Mouse (Mus musculus): ENCODE results near the gene Kat7. TPM values are rescaled to one million over a fixed set of nuclear protein-coding genes. Genes with fewer than 3 reads are reported as not detected.

Kat7 gene
- polyA plus RNA-seq, 1 experiment from 2014 or later, result 80.2 TPM

- Histone ChIP-seq H3K9me3 (ENCODE audit: control insufficient read depth, low read length) (no peaks in the 10 kb centered on the region), H3K4me1 (replicated peaks; ENCODE audit: control insufficient read depth, insufficient read depth, low read length) (peaks cover 6% of the 10 kb centered on the region), H3K27me3 (ENCODE audit: control insufficient read depth, insufficient read depth, low read depth, low read length) (no peaks in the 10 kb centered on the region), H3K36me3 (ENCODE audit: control insufficient read depth, insufficient read depth, low read length) (peaks cover 15% of the 10 kb centered on the region), H3K4me3 (ENCODE audit: low read length) (no peak overlapping the region), H3K27ac (ENCODE audit: low read length) (no peak overlapping the region), H3K9ac (ENCODE audit: low read length) (no peak overlapping the region), H3K4me2 (ENCODE audit: low read depth, low read length) (no peak overlapping the region)
- WGBS, result 93% methylated on average over 7 of the region's 7 CpGs
- ATAC-seq (ENCODE audit: low read depth), result no peak
Measured at GRCm38 (mm10) chr11:95305600-95305999, 4.4 kb downstream of the Kat7 start.

GRCm38 (mm10) chr11:95301772-95302171 lies 8.3 kb downstream of the Kat7 start:
- no peak for ATAC-seq (ENCODE audit: low read depth)
- H3K36me3 ChIP-seq (ENCODE audit: control insufficient read depth, insufficient read depth, low read length), result peaks cover 33% of the 10 kb centered on the region
- 69% methylated on average over 3 of the region's 3 CpGs for WGBS

DNA sequence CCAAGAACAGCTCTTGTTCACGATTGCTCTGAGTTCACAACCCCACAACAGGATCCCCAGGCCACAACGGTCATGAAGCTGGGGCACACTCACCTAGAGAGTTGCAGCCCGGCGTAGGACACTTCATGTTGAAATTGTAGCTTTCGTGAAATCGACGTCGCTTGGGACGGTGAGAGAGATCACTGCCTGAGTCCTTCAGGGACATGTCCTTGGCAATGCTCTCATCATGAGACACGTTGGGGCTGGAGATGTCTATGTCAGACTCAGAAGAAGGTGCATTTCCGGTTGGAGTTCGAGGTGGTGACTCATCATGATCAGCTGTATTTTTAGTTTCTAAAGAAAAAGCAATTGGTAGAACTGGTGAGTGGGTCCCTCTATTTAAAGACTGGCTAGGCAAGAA lies 10.2 kb downstream of the Kat7 start:
- peaks cover 24% of the 10 kb centered on the region for H3K36me3 ChIP-seq (ENCODE audit: control insufficient read depth, insufficient read depth, low read length)
- ATAC-seq (ENCODE audit: low read depth), result no peak

More at GRCm38 (mm10) chr11:95301772-95302171, 8.3 kb downstream of the Kat7 start:
- Histone ChIP-seq H3K27me3 (ENCODE audit: control insufficient read depth, insufficient read depth, low read depth, low read length) (no peaks in the 10 kb centered on the region), H3K9me3 (ENCODE audit: control insufficient read depth, low read length) (no peaks in the 10 kb centered on the region), H3K4me2 (ENCODE audit: low read depth, low read length) (no peak overlapping the region), H3K9ac (ENCODE audit: low read length) (no peak overlapping the region), H3K27ac (ENCODE audit: low read length) (no peak overlapping the region), H3K4me1 (replicated peaks; ENCODE audit: control insufficient read depth, insufficient read depth, low read length) (no peaks in the 10 kb centered on the region), H3K4me3 (ENCODE audit: low read length) (no peak overlapping the region)

GRCm38 (mm10) chr11:95298146-95298545 lies 11.9 kb downstream of the Kat7 start:
- peaks cover 26% of the 10 kb centered on the region for H3K36me3 ChIP-seq (ENCODE audit: control insufficient read depth, insufficient read depth, low read length)
- H3K9ac ChIP-seq (ENCODE audit: low read length), result no peak overlapping the region
- H3K4me1 ChIP-seq (replicated peaks; ENCODE audit: control insufficient read depth, insufficient read depth, low read length), result no peaks in the 10 kb centered on the region
- H3K27ac ChIP-seq (ENCODE audit: low read length), result no peak overlapping the region
- no peak for ATAC-seq (ENCODE audit: low read depth)
- WGBS, result 6% methylated on average over 2 of the region's 2 CpGs
- H3K4me3 ChIP-seq (ENCODE audit: low read length), result no peak overlapping the region
- no peaks in the 10 kb centered on the region for H3K9me3 ChIP-seq (ENCODE audit: control insufficient read depth, low read length)
- no peak overlapping the region for H3K4me2 ChIP-seq (ENCODE audit: low read depth, low read length)
- H3K27me3 ChIP-seq (ENCODE audit: control insufficient read depth, insufficient read depth, low read depth, low read length), result no peaks in the 10 kb centered on the region

More for the DNA sequence above, 10.2 kb downstream of the Kat7 start:
- H3K9me3 ChIP-seq (ENCODE audit: control insufficient read depth, low read length), result no peaks in the 10 kb centered on the region
- H3K9ac ChIP-seq (ENCODE audit: low read length), result no peak overlapping the region
- no peak overlapping the region for H3K4me3 ChIP-seq (ENCODE audit: low read length)
- no peak overlapping the region for H3K4me2 ChIP-seq (ENCODE audit: low read depth, low read length)
- no peaks in the 10 kb centered on the region for H3K4me1 ChIP-seq (replicated peaks; ENCODE audit: control insufficient read depth, insufficient read depth, low read length)
- WGBS, result 92% methylated on average over 12 of the region's 12 CpGs
- no peaks in the 10 kb centered on the region for H3K27me3 ChIP-seq (ENCODE audit: control insufficient read depth, insufficient read depth, low read depth, low read length)
- no peak overlapping the region for H3K27ac ChIP-seq (ENCODE audit: low read length)

GRCm38 (mm10) chr11:95295736-95296135 lies 14.3 kb downstream of the Kat7 start:
- 90% methylated on average over 12 of the region's 13 CpGs for WGBS
- H3K27me3 ChIP-seq (ENCODE audit: control insufficient read depth, insufficient read depth, low read depth, low read length), result no peaks in the 10 kb centered on the region
- ATAC-seq (ENCODE audit: low read depth), result no peak
- no peaks in the 10 kb centered on the region for H3K9me3 ChIP-seq (ENCODE audit: control insufficient read depth, low read length)
- no peaks in the 10 kb centered on the region for H3K4me1 ChIP-seq (replicated peaks; ENCODE audit: control insufficient read depth, insufficient read depth, low read length)
- no peak overlapping the region for H3K9ac ChIP-seq (ENCODE audit: low read length)
- H3K4me2 ChIP-seq (ENCODE audit: low read depth, low read length), result no peak overlapping the region
- H3K4me3 ChIP-seq (ENCODE audit: low read length), result no peak overlapping the region
- peaks cover 36% of the 10 kb centered on the region for H3K36me3 ChIP-seq (ENCODE audit: control insufficient read depth, insufficient read depth, low read length)
- no peak overlapping the region for H3K27ac ChIP-seq (ENCODE audit: low read length)

- WGBS, result 69% methylated on average over 8 of the region's 8 CpGs
Measured at GRCm38 (mm10) chr11:95293017-95293624, 16.9 kb downstream of the Kat7 start.

GRCm38 (mm10) chr11:95291998-95292397 lies 18.0 kb downstream of the Kat7 start:
- Histone ChIP-seq H3K9me3 (ENCODE audit: control insufficient read depth, low read length) (no peaks in the 10 kb centered on the region), H3K4me3 (ENCODE audit: low read length) (no peak overlapping the region), H3K36me3 (ENCODE audit: control insufficient read depth, insufficient read depth, low read length) (peaks cover 43% of the 10 kb centered on the region), H3K4me1 (replicated peaks; ENCODE audit: control insufficient read depth, insufficient read depth, low read length) (no peaks in the 10 kb centered on the region), H3K4me2 (ENCODE audit: low read depth, low read length) (no peak overlapping the region), H3K27ac (ENCODE audit: low read length) (no peak overlapping the region), H3K27me3 (ENCODE audit: control insufficient read depth, insufficient read depth, low read depth, low read length) (no peaks in the 10 kb centered on the region), H3K9ac (ENCODE audit: low read length) (no peak overlapping the region)
- no peak for ATAC-seq (ENCODE audit: low read depth)
- 76% methylated on average over 4 of the region's 4 CpGs for WGBS

More at GRCm38 (mm10) chr11:95293017-95293624, 16.9 kb downstream of the Kat7 start:
- Histone ChIP-seq H3K9ac (ENCODE audit: low read length) (no peak overlapping the region), H3K27ac (ENCODE audit: low read length) (0 out of 2 replicates have a peak overlapping the region, but pooled peaks have one; percentile 9), H3K4me2 (ENCODE audit: low read depth, low read length) (no peak overlapping the region), H3K4me1 (replicated peaks; ENCODE audit: control insufficient read depth, insufficient read depth, low read length) (no peaks in the 10 kb centered on the region), H3K36me3 (ENCODE audit: control insufficient read depth, insufficient read depth, low read length) (peaks cover 43% of the 10 kb centered on the region), H3K9me3 (ENCODE audit: control insufficient read depth, low read length) (no peaks in the 10 kb centered on the region), H3K4me3 (ENCODE audit: low read length) (no peak overlapping the region), H3K27me3 (ENCODE audit: control insufficient read depth, insufficient read depth, low read depth, low read length) (no peaks in the 10 kb centered on the region)
- no peak for ATAC-seq (ENCODE audit: low read depth)

DNA sequence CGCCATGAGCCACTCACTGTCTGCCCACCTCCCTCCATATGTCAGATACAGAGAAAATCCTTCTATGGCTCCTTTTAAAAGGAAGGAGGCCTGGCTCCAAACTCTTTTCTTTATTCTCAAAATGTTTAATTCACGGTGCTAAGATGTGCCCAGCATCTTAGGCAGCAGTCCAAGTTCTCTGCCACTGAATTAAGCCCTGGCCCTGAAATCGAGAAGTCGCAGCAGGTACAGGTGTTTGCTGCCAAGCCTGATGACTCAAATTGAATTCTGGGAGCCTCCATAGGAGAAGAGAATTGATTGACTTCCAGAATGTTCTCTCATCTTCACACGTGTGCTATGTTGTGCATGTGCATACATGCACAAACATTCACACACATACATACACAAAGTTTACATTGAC lies 27.7 kb downstream of the Kat7 start:
- no peaks in the 10 kb centered on the region for H3K9me3 ChIP-seq (ENCODE audit: control insufficient read depth, low read length)
- no peak overlapping the region for H3K4me2 ChIP-seq (ENCODE audit: low read depth, low read length)
- H3K27ac ChIP-seq (ENCODE audit: low read length), result no peak overlapping the region
- no peak for ATAC-seq (ENCODE audit: low read depth)
- H3K4me3 ChIP-seq (ENCODE audit: low read length), result no peak overlapping the region
- H3K36me3 ChIP-seq (ENCODE audit: control insufficient read depth, insufficient read depth, low read length), result peaks cover 66% of the 10 kb centered on the region
- no peaks in the 10 kb centered on the region for H3K27me3 ChIP-seq (ENCODE audit: control insufficient read depth, insufficient read depth, low read depth, low read length)
- H3K4me1 ChIP-seq (replicated peaks; ENCODE audit: control insufficient read depth, insufficient read depth, low read length), result no peaks in the 10 kb centered on the region
- no peak overlapping the region for H3K9ac ChIP-seq (ENCODE audit: low read length)
- 91% methylated on average over 5 of the region's 5 CpGs for WGBS

GRCm38 (mm10) chr11:95279061-95279659 lies 30.9 kb downstream of the Kat7 start:
- no peak for ATAC-seq (ENCODE audit: low read depth)
- no peak overlapping the region for H3K4me2 ChIP-seq (ENCODE audit: low read depth, low read length)
- 90% methylated on average over 4 of the region's 4 CpGs for WGBS

More at GRCm38 (mm10) chr11:95279061-95279659, 30.9 kb downstream of the Kat7 start:
- Histone ChIP-seq H3K27me3 (ENCODE audit: control insufficient read depth, insufficient read depth, low read depth, low read length) (no peaks in the 10 kb centered on the region), H3K4me3 (ENCODE audit: low read length) (no peak overlapping the region), H3K9ac (ENCODE audit: low read length) (no peak overlapping the region), H3K4me1 (replicated peaks; ENCODE audit: control insufficient read depth, insufficient read depth, low read length) (no peaks in the 10 kb centered on the region), H3K9me3 (ENCODE audit: control insufficient read depth, low read length) (no peaks in the 10 kb centered on the region), H3K27ac (ENCODE audit: low read length) (no peak overlapping the region), H3K36me3 (ENCODE audit: control insufficient read depth, insufficient read depth, low read length) (peaks cover 80% of the 10 kb centered on the region)

Data from lung, embryonic 16.5 days (tissue).